Mouse (Mus musculus): ENCODE results near the gene Xiap. TPM values are rescaled to one million over a fixed set of nuclear protein-coding genes. Genes with fewer than 3 reads are reported as not detected.

Xiap gene
- 2.5 and 6.8 TPM in 2 replicates for polyA plus RNA-seq (2012; rRNA removed; ENCODE audit: low replicate concordance)

GRCm38 (mm10) chrX:42059282-42060068, at the start of gene Xiap:
Gene Xiap, plus strand, starts transcription at chrX:42059679.

GRCm38 (mm10) chrX:42148788-42149556, 89.5 kb downstream of the Xiap start, which contains the start of gene Stag2:
Gene Stag2, plus strand, starts transcription at chrX:42149317.

Other genes with a start within 250 kb of the Xiap start
- 0.70 and 0.83 TPM in 2 replicates for gene Thoc2, start 139.0 kb upstream of the Xiap start, polyA plus RNA-seq (2012; rRNA removed; ENCODE audit: low replicate concordance)
- gene Stag2, start 89.6 kb downstream of the Xiap start, polyA plus RNA-seq (2012; rRNA removed; ENCODE audit: low replicate concordance), result 0.66 and 0.92 TPM in 2 replicates